Mouse (Mus musculus): ENCODE measurements around the gene Sars2. TPM values are rescaled to one million over a fixed set of nuclear protein-coding genes. Genes with fewer than 3 reads are reported as not detected.

Gene Sars2
- polyA plus RNA-seq, 1 experiment from 2014 or later = 25.3 TPM

DNA sequence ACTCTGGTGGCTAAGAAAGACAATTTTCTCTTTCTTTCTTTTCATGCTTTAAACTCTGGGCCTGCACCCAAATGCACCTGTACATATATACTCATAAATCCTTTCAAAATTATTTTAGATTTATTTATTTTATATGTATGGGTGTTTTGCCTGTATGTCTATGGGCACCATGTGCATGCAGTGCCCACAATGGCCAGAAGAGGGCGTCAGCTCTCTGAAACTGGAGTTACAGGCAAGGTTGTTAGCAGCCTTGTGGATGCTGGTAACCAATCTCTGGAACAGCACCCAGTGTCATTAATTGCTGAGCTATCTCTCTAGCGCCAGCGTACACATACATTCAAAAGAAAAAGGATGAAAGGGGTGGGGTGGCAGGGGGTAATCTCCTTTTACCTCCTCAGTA lies 30.8 kb upstream of the Sars2 start:
- Histone ChIP-seq H3K9ac (no peak overlapping the region), H3K27ac (replicated peaks) (no peak overlapping the region), H3K9me3 (replicated peaks) (no peaks in the 10 kb centered on the region), H3K27me3 (no peaks in the 10 kb centered on the region), H3K4me2 (replicated peaks) (no peak overlapping the region), H3K4me3 (replicated peaks) (no peak overlapping the region), H3K36me3 (no peaks in the 10 kb centered on the region), H3K4me1 (peaks cover 8% of the 10 kb centered on the region; the same call in 1 of the 2 replicates)
- 65% methylated on average over 3 of the region's 3 CpGs for WGBS
- no peak for ATAC-seq (ENCODE audit: insufficient number of reproducible peaks, low FRiP score, low TSS enrichment, low read depth)

- Histone ChIP-seq H3K27me3 (no peaks in the 10 kb centered on the region), H3K9ac (no peak overlapping the region), H3K27ac (replicated peaks) (no peak overlapping the region; the same call in 1 of the 2 replicates), H3K9me3 (replicated peaks) (no peaks in the 10 kb centered on the region), H3K36me3 (no peaks in the 10 kb centered on the region), H3K4me1 (peaks cover 19% of the 10 kb centered on the region), H3K4me2 (replicated peaks) (no peak overlapping the region), H3K4me3 (replicated peaks) (no peak overlapping the region)
- no peak for ATAC-seq (ENCODE audit: insufficient number of reproducible peaks, low FRiP score, low TSS enrichment, low read depth)
- WGBS = 76% methylated on average over 5 of the region's 5 CpGs
Observed at GRCm38 (mm10) chr7:28714667-28715066, 27.1 kb upstream of the Sars2 start.

DNA sequence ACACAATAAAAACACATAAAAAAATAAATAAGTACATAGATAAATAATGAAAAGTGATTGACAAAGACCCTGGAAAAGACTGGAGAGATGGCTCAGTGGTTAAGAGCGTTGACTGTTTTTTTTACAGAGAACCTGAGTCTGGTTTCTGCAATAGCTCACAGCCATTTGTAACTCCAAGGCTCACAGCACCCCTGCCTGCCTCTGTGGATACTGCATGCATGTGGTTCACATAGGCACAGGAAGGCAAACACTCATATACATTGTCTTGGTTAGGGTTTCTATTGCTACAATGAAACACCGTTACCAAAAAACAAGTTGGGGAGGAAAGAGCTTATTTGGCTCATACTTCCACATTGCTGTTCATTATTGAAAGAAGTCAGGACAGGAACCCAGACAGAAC lies 26.2 kb upstream of the Sars2 start:
- ATAC-seq (ENCODE audit: insufficient number of reproducible peaks, low FRiP score, low TSS enrichment, low read depth) = no peak
- Histone ChIP-seq H3K27ac (replicated peaks) (no peak overlapping the region), H3K4me2 (replicated peaks) (no peak overlapping the region), H3K9me3 (replicated peaks) (no peaks in the 10 kb centered on the region), H3K36me3 (no peaks in the 10 kb centered on the region), H3K4me3 (replicated peaks) (no peak overlapping the region), H3K9ac (no peak overlapping the region), H3K27me3 (no peaks in the 10 kb centered on the region), H3K4me1 (peaks cover 19% of the 10 kb centered on the region)
- WGBS = 91% methylated on average over 2 of the region's 2 CpGs

DNA sequence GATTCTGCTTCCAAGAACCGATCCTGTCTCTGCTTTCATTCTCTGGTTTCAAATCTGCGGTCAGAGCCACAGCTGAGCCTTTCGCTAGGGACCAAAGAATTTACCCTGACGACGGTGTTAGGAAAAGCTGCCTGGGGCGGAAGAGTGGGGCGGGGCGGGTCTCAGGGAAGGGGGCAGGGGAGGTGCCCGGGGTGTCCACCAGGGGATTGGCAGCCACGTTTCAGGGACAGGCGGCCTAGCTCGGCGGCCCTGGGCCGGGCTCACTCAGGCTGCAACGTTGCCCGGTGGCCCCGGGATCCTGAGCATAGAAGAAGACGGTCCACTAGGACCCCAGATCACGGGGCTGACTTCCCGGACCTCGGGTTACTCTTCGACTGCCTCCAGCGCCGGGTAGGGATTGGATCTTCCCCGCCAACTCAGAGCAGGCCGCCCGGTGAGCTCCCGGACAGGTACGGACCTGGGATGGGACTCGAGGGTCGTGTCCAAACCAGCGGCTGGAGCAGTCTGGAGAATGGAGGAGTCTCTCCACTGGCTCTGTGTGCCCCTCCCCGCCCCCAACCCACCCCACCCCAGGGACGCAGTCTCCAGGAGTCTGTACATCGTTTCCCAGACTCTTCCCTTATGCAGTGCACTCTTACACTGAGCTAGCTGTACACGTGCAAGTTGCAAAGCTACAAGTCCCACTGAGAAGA lies 25.1 kb upstream of the Sars2 start, which contains the start of gene Fbxo17:
Fbxo17 (plus strand) TSS at position 215 of the 692 bp plus-strand sequence.
- no peaks in the 10 kb centered on the region for H3K27me3 ChIP-seq
- WGBS = 2% methylated on average over 36 of the region's 36 CpGs
- peak within 1 kb of the TSS; percentile 51 for H3K9ac ChIP-seq
- H3K9me3 ChIP-seq (replicated peaks) = no peaks in the 10 kb centered on the region
- H3K4me2 ChIP-seq (replicated peaks) = peak within 1 kb of the TSS; percentile 72
- no peaks in the 10 kb centered on the region for H3K36me3 ChIP-seq
- peak within 1 kb of the TSS; percentile 87 for H3K27ac ChIP-seq (replicated peaks)
- peaks cover 19% of the 10 kb centered on the region for H3K4me1 ChIP-seq
- H3K4me3 ChIP-seq (replicated peaks) = peak within 1 kb of the TSS; percentile 55
- peak; percentile 79 for ATAC-seq (ENCODE audit: insufficient number of reproducible peaks, low FRiP score, low TSS enrichment, low read depth)

DNA sequence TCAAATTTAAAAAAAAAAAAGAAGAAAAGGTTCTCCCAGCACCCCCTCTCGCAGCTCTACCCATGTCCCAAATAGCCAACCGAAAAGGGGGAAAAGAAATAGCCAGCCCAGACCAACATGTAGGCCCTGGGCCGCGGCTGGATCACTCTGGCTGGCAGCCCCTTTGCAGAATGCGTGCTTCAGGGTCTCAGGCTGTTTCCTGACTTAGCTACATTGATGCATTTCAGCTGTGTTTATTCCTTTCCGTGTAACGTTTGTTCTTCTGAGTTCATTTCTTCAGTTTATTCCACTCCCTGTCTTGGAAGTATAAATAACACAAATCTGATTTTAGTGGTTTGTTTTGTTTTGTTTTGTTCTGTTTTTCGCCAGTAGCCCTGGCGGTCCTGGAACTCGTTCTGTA lies 24.1 kb upstream of the Sars2 start:
- H3K4me3 ChIP-seq (replicated peaks) = peak overlapping the region; percentile 55
- WGBS = 56% methylated on average over 10 of the region's 10 CpGs
- peaks cover 19% of the 10 kb centered on the region for H3K4me1 ChIP-seq
- peak overlapping the region; percentile 72 for H3K4me2 ChIP-seq (replicated peaks)
- H3K27me3 ChIP-seq = no peaks in the 10 kb centered on the region
- H3K9ac ChIP-seq = no peak overlapping the region; the same call in 1 of the 2 replicates
- no peak for ATAC-seq (ENCODE audit: insufficient number of reproducible peaks, low FRiP score, low TSS enrichment, low read depth)
- H3K9me3 ChIP-seq (replicated peaks) = no peaks in the 10 kb centered on the region
- no peaks in the 10 kb centered on the region for H3K36me3 ChIP-seq
- peak overlapping the region; percentile 87 for H3K27ac ChIP-seq (replicated peaks)

GRCm38 (mm10) chr7:28719159-28719558 lies 22.6 kb upstream of the Sars2 start:
- Histone ChIP-seq H3K4me1 (peaks cover 19% of the 10 kb centered on the region), H3K4me2 (replicated peaks) (no peak overlapping the region), H3K9ac (no peak overlapping the region), H3K36me3 (no peaks in the 10 kb centered on the region), H3K9me3 (replicated peaks) (no peaks in the 10 kb centered on the region), H3K4me3 (replicated peaks) (no peak overlapping the region), H3K27ac (replicated peaks) (no peak overlapping the region), H3K27me3 (no peaks in the 10 kb centered on the region)
- ATAC-seq (ENCODE audit: insufficient number of reproducible peaks, low FRiP score, low TSS enrichment, low read depth) = no peak
- 41% methylated on average over 4 of the region's 4 CpGs for WGBS

DNA sequence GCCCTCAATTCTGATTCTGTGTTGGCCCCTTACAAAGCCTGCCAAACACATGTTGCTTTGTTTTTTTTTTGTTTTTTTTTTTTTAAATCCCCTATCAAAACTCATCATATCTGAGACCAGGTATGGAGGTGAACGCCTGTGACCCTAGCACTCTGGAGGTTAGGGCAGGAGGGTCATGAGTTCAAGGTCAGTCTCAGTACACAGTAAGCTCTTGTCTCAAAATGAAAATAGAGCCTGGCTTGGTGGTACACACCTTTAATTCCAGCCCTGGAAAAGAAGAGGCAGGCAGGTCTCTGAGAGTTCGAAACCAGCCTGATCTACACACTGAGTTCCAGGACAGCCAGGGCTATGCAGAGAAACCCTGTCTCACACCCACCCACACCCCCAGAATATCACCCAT lies 22.1 kb upstream of the Sars2 start:
- H3K4me1 ChIP-seq = peaks cover 16% of the 10 kb centered on the region
- ATAC-seq (ENCODE audit: insufficient number of reproducible peaks, low FRiP score, low TSS enrichment, low read depth) = no peak
- H3K4me3 ChIP-seq (replicated peaks) = no peak overlapping the region
- H3K27me3 ChIP-seq = no peaks in the 10 kb centered on the region
- H3K9me3 ChIP-seq (replicated peaks) = no peaks in the 10 kb centered on the region
- H3K36me3 ChIP-seq = peaks cover 2% of the 10 kb centered on the region; the same call in 1 of the 2 replicates
- WGBS = 85% methylated on average over 2 of the region's 2 CpGs
- no peak overlapping the region for H3K4me2 ChIP-seq (replicated peaks)
- H3K9ac ChIP-seq = no peak overlapping the region
- no peak overlapping the region for H3K27ac ChIP-seq (replicated peaks)

DNA sequence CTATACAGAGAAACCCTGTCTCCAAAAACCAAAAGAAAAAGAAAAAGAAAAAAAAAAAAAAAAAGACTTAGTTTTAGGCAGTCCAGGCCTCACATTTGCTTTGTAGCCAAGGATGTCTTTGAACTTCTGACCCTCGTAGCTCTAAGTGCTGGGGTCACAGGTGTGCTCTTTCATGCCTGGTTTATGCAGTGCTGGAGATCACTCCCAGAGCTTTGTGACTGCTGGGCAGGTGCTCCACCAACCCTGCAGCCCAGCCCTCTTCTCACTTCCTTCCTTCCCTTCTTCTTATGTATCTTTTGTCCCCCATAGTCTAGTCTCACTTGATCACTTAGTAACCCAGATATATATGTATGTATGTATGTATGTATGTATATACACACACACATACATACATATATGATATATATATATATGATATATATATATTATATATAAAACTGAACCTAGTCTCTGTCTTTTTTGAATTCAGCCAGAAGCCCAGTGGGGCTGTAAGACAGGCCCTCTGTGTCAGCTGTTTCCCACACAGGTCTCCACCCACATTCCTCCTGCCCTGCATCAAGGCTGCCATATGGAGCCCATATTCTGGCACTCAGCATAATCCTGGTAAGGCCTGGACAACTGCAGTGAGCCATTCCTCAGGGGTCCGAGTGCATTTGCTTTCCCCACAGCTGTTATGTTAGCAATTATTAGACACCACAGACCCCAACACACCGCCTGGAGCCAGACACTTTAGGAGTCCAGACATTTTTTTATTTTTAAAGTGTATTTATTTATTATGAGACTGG lies 20.8 kb upstream of the Sars2 start:
- Histone ChIP-seq H3K9ac (no peak overlapping the region), H3K36me3 (peaks cover 7% of the 10 kb centered on the region), H3K4me3 (replicated peaks) (no peak overlapping the region), H3K4me1 (peaks cover 12% of the 10 kb centered on the region), H3K27ac (replicated peaks) (peak overlapping the region; percentile 13; the same call in 1 of the 2 replicates), H3K27me3 (no peaks in the 10 kb centered on the region), H3K4me2 (replicated peaks) (no peak overlapping the region), H3K9me3 (replicated peaks) (no peaks in the 10 kb centered on the region)
- peak; percentile 77 for ATAC-seq (ENCODE audit: insufficient number of reproducible peaks, low FRiP score, low TSS enrichment, low read depth)
- 44% methylated on average over 3 of the region's 3 CpGs for WGBS

- no peak for ATAC-seq (ENCODE audit: insufficient number of reproducible peaks, low FRiP score, low TSS enrichment, low read depth)
Observed at GRCm38 (mm10) chr7:28722079-28722478, 19.7 kb upstream of the Sars2 start.

DNA sequence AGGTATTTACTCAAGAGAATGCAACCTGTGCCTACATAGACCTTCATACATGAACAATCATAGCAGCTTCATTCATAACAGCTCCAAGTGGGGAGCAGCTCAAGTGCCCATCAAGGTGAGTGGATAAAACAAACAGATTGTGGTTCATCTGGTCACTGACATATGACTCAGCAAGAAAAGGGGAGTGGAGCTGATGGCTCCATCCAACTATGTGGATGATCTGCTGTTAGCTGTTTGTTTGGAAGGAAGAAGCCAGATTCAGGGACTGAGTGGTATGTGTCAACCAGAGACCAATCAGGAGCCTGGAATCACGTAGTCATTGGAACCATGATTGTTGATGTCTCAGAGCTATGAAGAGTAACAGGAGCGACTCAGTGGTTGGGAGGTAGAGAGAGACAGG lies 17.2 kb upstream of the Sars2 start:
- Histone ChIP-seq H3K9ac (no peak overlapping the region), H3K36me3 (peaks cover 7% of the 10 kb centered on the region), H3K4me3 (replicated peaks) (no peak overlapping the region), H3K4me2 (replicated peaks) (no peak overlapping the region), H3K4me1 (no peaks in the 10 kb centered on the region), H3K27ac (replicated peaks) (no peak overlapping the region), H3K9me3 (replicated peaks) (no peaks in the 10 kb centered on the region), H3K27me3 (no peaks in the 10 kb centered on the region)
- ATAC-seq (ENCODE audit: insufficient number of reproducible peaks, low FRiP score, low TSS enrichment, low read depth) = no peak
- 96% methylated on average over 2 of the region's 2 CpGs for WGBS

More at GRCm38 (mm10) chr7:28722079-28722478, 19.7 kb upstream of the Sars2 start:
- Histone ChIP-seq H3K27me3 (no peaks in the 10 kb centered on the region), H3K27ac (replicated peaks) (no peak overlapping the region), H3K36me3 (peaks cover 7% of the 10 kb centered on the region), H3K9ac (no peak overlapping the region), H3K9me3 (replicated peaks) (no peaks in the 10 kb centered on the region), H3K4me1 (peaks cover 8% of the 10 kb centered on the region), H3K4me2 (replicated peaks) (no peak overlapping the region), H3K4me3 (replicated peaks) (no peak overlapping the region)
- WGBS = 95% methylated on average over 7 of the region's 7 CpGs

DNA sequence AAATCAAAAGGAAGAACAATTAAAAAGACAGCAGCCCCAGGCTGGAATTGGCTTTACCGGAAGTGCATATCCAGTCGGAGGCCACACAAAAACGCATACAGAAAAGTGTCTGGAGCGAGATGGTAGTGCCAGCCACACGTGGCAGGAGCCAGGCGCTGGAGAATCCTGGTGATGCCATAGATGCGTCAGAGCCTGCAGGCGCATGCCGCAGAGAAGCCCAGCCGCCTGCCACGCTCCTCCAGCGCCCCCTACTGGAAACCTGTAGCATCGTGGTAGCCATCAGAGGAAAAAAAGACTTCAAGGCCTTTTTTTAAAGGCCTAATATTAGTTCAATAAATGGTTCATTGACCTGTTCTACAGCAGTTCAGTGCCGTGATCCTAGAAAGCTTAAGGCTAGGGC lies 15.2 kb upstream of the Sars2 start:
- Histone ChIP-seq H3K27ac (replicated peaks) (no peak overlapping the region), H3K4me3 (replicated peaks) (0 out of 2 replicates have a peak overlapping the region, but pooled peaks have one; percentile 6), H3K9ac (no peak overlapping the region), H3K27me3 (no peaks in the 10 kb centered on the region), H3K4me1 (no peaks in the 10 kb centered on the region), H3K4me2 (replicated peaks) (no peak overlapping the region), H3K9me3 (replicated peaks) (no peaks in the 10 kb centered on the region; the same call in 1 of the 2 replicates), H3K36me3 (peaks cover 14% of the 10 kb centered on the region)
- WGBS = 7% methylated on average over 14 of the region's 14 CpGs
- ATAC-seq (ENCODE audit: insufficient number of reproducible peaks, low FRiP score, low TSS enrichment, low read depth) = no peak
